Comparison of ENCODE assay signal across 9 mouse cellular contexts in genomic region chr2:19909171-19909899, GRCm38 (mm10). TPM values are rescaled to one million over a fixed set of nuclear protein-coding genes. Genes with fewer than 3 reads are reported as not detected.
A peak's percentile ranks its signal among the peaks of the same experiment; 100 is the strongest.
DNase-seq lines count a peak whose midpoint lies in the region; ATAC-seq and TF ChIP-seq lines count a peak whose summit lies in the region.
"Had no signal": no experiment of that assay in that cellular context is flagged by ENCODE, and none has a peak within 500 bp of the region (broad histone marks: within the 10 kb centered on the region; RNA-seq: fewer than 3 reads in every experiment).

Gene Etl4 (plus strand): TSS chr2:19909780.

- no peaks in the 10 kb centered on the region for H3K9me3 ChIP-seq in kidney, embryonic 15.5 days (replicated peaks)
- H3K9me3 ChIP-seq in hindbrain, embryonic 13.5 days, result no peaks in the 10 kb centered on the region
- H3K9me3 ChIP-seq in midbrain, embryonic 11.5 days (ENCODE audit: control insufficient read depth, low read length), result no peaks in the 10 kb centered on the region

- peaks cover 17% of the 10 kb centered on the region for H3K4me1 ChIP-seq in kidney, embryonic 15.5 days
- peaks cover 13% of the 10 kb centered on the region for H3K4me1 ChIP-seq in hindbrain, embryonic 13.5 days (replicated peaks)
- H3K4me1 ChIP-seq in midbrain, embryonic 11.5 days (ENCODE audit: control insufficient read depth, insufficient read depth, low read length), result 0 out of 2 replicates have a peak, but pooled peaks cover 2% of the 10 kb centered on the region

- H3K36me3 ChIP-seq in kidney, embryonic 15.5 days, result no peaks in the 10 kb centered on the region
- no peaks in the 10 kb centered on the region for H3K36me3 ChIP-seq in hindbrain, embryonic 13.5 days
- H3K36me3 ChIP-seq in midbrain, embryonic 11.5 days (ENCODE audit: control insufficient read depth, insufficient read depth, low read length), result no peaks in the 10 kb centered on the region

- H3K27ac ChIP-seq in kidney, embryonic 15.5 days, result no peak within 1 kb of the TSS
- H3K27ac ChIP-seq in gastrocnemius, adult 2 months, result no peak within 1 kb of the TSS
- no peak within 1 kb of the TSS for H3K27ac ChIP-seq in hindbrain, embryonic 13.5 days
- no peak within 1 kb of the TSS for H3K27ac ChIP-seq in midbrain, embryonic 11.5 days (ENCODE audit: low read depth, low read length)
- H3K27ac ChIP-seq: macrophage had no signal

- ATAC-seq in kidney, embryonic 15.5 days (replicated peaks; ENCODE audit: low FRiP score), result peak; percentile 95
- ATAC-seq in common myeloid progenitor, adult 5-6 weeks (replicated peaks; ENCODE audit: low read depth, poor library complexity, severe bottlenecking), result 0 out of 2 replicates have a peak, but pooled peaks have one; percentile 25
- ATAC-seq in hindbrain, embryonic 13.5 days (ENCODE audit: low FRiP score), result peak; percentile 97
- ATAC-seq in midbrain, embryonic 11.5 days (ENCODE audit: low FRiP score), result peak; percentile 96

- peak within 1 kb of the TSS; percentile 85 for H3K4me2 ChIP-seq in kidney, embryonic 15.5 days
- peak within 1 kb of the TSS; percentile 98 for H3K4me2 ChIP-seq in hindbrain, embryonic 13.5 days
- H3K4me2 ChIP-seq in midbrain, embryonic 11.5 days, result peak within 1 kb of the TSS; percentile 97

- peak within 1 kb of the TSS; percentile 11; the same call in 1 of the 2 replicates for H3K9ac ChIP-seq in kidney, embryonic 15.5 days
- peak within 1 kb of the TSS; percentile 67 for H3K9ac ChIP-seq in hindbrain, embryonic 13.5 days
- peak within 1 kb of the TSS; percentile 20 for H3K9ac ChIP-seq in midbrain, embryonic 11.5 days (ENCODE audit: low read length)

- under 1% methylated on average over 37 of the region's 37 CpGs for WGBS in kidney, embryonic 15.5 days
- WGBS in hindbrain, embryonic 13.5 days, result under 1% methylated on average over 37 of the region's 37 CpGs
- WGBS in midbrain, embryonic 11.5 days, result under 1% methylated on average over 37 of the region's 37 CpGs

- peak; percentile 31; the same call in 1 of the 2 replicates for TF ChIP-seq CTCF in gastrocnemius, adult 2 months (IDR thresholded peaks at IDR 0.05)

- peak within 1 kb of the TSS; percentile 54 for H3K4me3 ChIP-seq in kidney, embryonic 15.5 days (replicated peaks)
- peak within 1 kb of the TSS; percentile 42 for H3K4me3 ChIP-seq in gastrocnemius, adult 2 months
- peak within 1 kb of the TSS; percentile 60 for H3K4me3 ChIP-seq in hindbrain, embryonic 13.5 days
- H3K4me3 ChIP-seq in midbrain, embryonic 11.5 days (ENCODE audit: low read depth, low read length), result peak within 1 kb of the TSS; percentile 54

- H3K27me3 ChIP-seq in kidney, embryonic 15.5 days, result peaks cover 51% of the 10 kb centered on the region
- H3K27me3 ChIP-seq in hindbrain, embryonic 13.5 days, result peaks cover 53% of the 10 kb centered on the region
- peaks cover 18% of the 10 kb centered on the region for H3K27me3 ChIP-seq in midbrain, embryonic 11.5 days (ENCODE audit: control insufficient read depth, insufficient read depth, low read length)

- intact Hi-C loops in gastrocnemius, adult 2 months (cut with DNase I), result no loop called here
- intact Hi-C loops in left cerebral cortex, postnatal 14 days (cut with DNase I), result loop anchor here (5.0 to 10.0 kb wide), 2 partner anchors 192 to 495 kb away; no protein-coding TSS in a partner anchor

- DNase-seq in kidney, adult 11 months, result no peak
- peak; percentile 21 for DNase-seq in gastrocnemius, adult 2 months
- peak; percentile 63 to 78 for DNase-seq in left cerebral cortex, postnatal 14 days (ENCODE audit: low spot score in 2 of 2)
- peak; percentile 97 for DNase-seq in midbrain, embryonic 11.5 days (ENCODE audit: low spot score, missing footprints)
- DNase-seq in telencephalon, adult 2 months (ENCODE audit: low read depth, low spot score), result peak; percentile 71

RNA-seq across cellular contexts. Expression of gene Etl4, which starts in this region (rescaled TPM):
- polyA plus RNA-seq in kidney, embryonic 15.5 days (2015; fragmentation: Nextera tagmentation; extraction: Ambion mirVana), result 61.4 and 63.2 TPM in 2 replicates
- 1.1 TPM in 1 of 2 replicates, not detected in the other for total RNA-seq in common myeloid progenitor, adult 5-6 weeks (2017)
- 10 to 100 TPM; 57.5 to 85.3 TPM for total RNA-seq in gastrocnemius, adult 2 months (2021)
- 3.2 and 3.9 TPM in 2 replicates for polyA plus RNA-seq in hindbrain, embryonic 13.5 days (2015; fragmentation: Nextera tagmentation; extraction: Ambion mirVana)
- 100 to 1,000 TPM; 127 to 141 TPM for total RNA-seq in left cerebral cortex, postnatal 14 days (2021)
- polyA plus RNA-seq in midbrain, embryonic 11.5 days (2014; fragmentation: Nextera tagmentation; extraction: Ambion mirVana), result 14.3 and 15.3 TPM in 2 replicates

Comparison
In these comparisons a context has a peak if more than half of its experiments do, and no peak if none do; other contexts are left out.
1. RNA of gene Etl4 (total RNA-seq): 127 to 141 TPM in left cerebral cortex, postnatal 14 days and 57.5 to 85.3 TPM in gastrocnemius, adult 2 months; 1.1 TPM in common myeloid progenitor, adult 5-6 weeks; every median in the first group is over 10 times any median in the second.
2. ATAC-seq: peak in every context shown above with its lines; median percentile 97 in hindbrain, embryonic 13.5 days; 96 in midbrain, embryonic 11.5 days; 95 in kidney, embryonic 15.5 days; 25 in common myeloid progenitor, adult 5-6 weeks.
3. H3K9ac ChIP-seq: peak in every context shown above with its lines; median percentile 67 in hindbrain, embryonic 13.5 days; 20 in midbrain, embryonic 11.5 days; 11 in kidney, embryonic 15.5 days.
4. Peak in every context shown above with its lines, with median percentiles within 50 percentile points of each other: H3K4me2 ChIP-seq and H3K4me3 ChIP-seq.